Mouse (Mus musculus) sigmoid colon, adult 10 weeks (tissue): ENCODE results near the gene Gm20518. TPM values are rescaled to one million over a fixed set of nuclear protein-coding genes. Genes with fewer than 3 reads are reported as not detected.

Experiments
- polyA plus RNA-seq: library from polyadenylated mRNA; stranded (reverse); fragments of 350-450 nt; fragmentation: Illumina TruSeq; extraction: RNeasy Lipid Tissue Mini Kit (QIAGEN cat#74804); gene quantifications from one replicate; pipeline ENCODE4 v1.2.3, GENCODE M21; 2014; ENCODE audit warnings: low read depth, low replicate concordance

Gene Gm20518
- not detected for polyA plus RNA-seq

DNA sequence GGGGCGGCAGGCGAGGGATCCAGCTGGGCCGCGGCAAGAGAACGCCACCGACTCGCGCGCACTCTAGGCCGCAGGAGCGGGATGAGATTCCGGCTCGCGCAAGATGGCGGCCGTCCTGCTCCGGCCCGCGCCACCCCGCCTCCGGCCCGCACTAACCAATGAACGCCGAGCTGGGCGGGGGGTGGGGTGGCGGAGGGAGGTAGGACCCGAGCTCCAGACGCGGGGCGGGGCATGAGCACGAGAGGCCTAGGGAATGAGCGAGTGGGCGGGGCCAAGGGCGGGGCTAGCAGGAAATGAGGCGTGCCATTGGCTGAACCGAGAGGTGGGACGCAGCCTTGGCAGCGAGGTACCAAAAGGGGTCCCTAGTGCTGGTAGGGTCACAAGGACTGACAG is at the start of gene Gm20518:
TSS of gene Gm20518 (minus strand) at position 105 of the 393 bp plus-strand sequence.

GRCm38 (mm10) chr16:17928087-17928580 is 36.7 kb upstream of the Gm20518 start, which contains the start of gene Slc25a1:
Gene Slc25a1, minus strand, starts transcription at chr16:17928219.

GRCm38 (mm10) chr16:17914307-17915249 is 23.1 kb upstream of the Gm20518 start, which contains the start of gene Gsc2:
Gene Gsc2, minus strand, starts transcription at chr16:17915059.

DNA sequence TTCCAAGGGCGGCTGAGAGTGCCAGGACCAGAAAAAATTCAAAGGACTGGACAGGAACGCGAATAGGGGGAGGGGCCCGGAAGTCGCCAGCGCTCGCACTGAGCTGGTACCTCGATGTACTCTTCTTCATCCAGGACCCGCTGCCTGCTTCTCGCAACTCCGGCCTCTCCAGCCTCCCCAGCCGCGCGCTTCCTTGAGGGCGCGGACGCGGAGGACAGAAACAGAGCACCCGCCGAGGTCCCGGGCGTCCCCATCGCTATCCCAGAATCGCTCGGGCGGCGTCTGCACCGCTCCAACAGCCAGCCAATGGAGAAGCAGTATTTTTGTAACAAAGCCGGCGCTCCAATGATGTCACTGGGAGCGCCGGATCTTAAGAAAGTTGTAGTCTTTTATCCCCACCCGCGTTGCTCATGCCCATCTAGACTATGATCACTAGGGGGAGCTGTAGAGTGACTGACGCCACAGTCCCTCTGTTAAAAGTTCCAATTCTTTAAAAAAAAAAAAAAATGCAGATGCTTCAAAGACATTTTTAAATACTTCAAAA is 19.7 kb upstream of the Gm20518 start, which contains the start of gene Ess2:
TSS of gene Ess2 (minus strand) at position 297 of the 544 bp plus-strand sequence.

DNA sequence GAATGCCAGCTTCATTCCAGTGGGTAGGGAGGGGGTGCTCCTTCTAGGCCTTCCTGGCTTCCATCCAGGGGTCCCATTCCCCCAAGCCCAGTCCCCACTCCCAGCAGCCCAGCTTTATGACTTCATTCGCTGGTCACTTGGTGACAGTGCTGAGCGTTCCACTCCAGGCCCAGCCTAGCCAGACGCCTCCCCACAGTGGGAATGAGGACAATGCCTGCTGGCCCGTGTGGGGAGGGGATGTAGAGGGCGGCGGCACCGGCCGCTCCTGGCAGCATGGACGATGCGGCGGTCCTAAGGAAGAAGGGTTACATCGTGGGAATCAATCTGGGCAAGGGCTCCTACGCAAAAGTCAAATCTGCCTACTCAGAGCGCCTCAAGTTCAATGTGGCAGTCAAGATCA is 7.0 kb upstream of the Gm20518 start, which contains the start of the genes Dgcr2 and Tssk2:
TSS of gene Dgcr2 (minus strand) at position 101 of the 400 bp plus-strand sequence.
TSS of gene Tssk2 (plus strand) at position 176 of the 400 bp plus-strand sequence.

GRCm38 (mm10) chr16:17893923-17894322 is 2.5 kb upstream of the Gm20518 start, which contains the start of gene Tssk1:
Gene Tssk1, plus strand, starts transcription at chr16:17894223.

GRCm38 (mm10) chr16:17838051-17838450 is 53.4 kb downstream of the Gm20518 start, which contains the start of gene Car15:
Gene Car15, minus strand, starts transcription at chr16:17838364.

DNA sequence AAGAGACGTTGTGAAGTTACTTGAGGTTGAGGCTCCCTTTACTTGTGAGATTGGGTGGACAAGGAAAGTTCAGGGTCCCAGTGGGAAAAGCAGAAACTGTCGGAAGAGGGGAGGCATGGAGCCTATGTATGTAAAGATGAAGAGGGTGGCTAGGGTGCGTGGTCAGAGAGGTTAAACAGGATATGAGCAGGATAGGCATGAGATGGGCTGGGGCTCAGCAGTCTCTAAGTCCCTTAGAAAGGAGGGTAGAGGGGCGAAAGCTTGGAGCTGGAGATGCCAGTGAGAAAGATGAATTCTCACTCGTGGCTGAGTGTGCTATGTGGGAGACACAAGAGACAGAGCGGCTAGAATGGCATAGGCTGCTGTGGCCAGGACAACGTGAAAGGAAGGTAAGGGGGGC is 58.6 kb downstream of the Gm20518 start, which contains the start of gene B830017H08Rik:
TSS of gene B830017H08Rik (plus strand) at position 301 of the 400 bp plus-strand sequence.

DNA sequence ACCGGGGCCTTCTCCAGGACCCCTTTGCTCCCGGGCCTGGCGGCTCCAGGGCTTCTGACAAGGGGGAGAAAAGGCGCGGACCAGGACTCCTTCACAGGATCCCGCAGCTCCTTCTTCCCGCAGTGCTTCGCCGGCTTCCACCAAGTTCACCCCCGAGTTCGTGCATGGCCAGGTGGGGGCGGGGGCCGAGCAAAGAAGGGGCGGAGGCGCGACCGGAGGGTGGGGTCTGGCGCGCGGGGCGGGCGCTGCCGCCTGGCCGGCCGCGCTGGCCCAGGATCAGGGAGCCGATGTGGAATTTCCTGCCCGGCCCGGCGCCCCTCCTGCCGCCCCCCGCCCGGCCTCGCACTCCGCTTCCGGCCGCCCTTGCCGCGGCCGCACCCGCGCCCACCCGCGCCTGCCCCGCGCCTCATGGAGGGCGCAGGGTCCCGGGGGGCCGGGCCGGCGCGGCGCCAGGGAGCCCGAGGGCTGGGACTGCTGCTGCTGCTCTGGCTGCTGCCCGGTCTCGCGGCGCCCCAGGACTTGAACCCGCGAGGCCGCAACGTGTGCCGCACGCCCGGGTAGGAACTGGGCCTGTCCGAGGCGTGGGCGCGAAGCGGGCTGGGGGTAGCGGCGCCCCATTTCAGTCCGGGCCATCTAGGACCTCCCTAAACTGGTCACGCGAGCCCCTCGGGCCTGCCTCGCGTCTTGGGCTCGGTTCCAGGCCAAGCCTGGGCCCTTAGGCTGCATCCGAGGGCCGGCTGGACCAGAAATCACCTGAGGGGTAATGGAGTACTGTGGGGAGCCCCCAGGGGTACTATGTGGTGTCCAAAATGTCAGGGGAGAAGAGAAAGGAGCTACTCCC is 94.3 kb downstream of the Gm20518 start, which contains the start of gene Scarf2:
TSS of gene Scarf2 (plus strand) at position 312 of the 841 bp plus-strand sequence.

Other genes starting within 250 kb of the Gm20518 start
- 0.85 TPM for gene Ccdc74a, start 245.2 kb downstream of the Gm20518 start, polyA plus RNA-seq
- gene Med15, start 158.8 kb downstream of the Gm20518 start, polyA plus RNA-seq: 13.7 TPM
- gene Klhl22, start 132.1 kb downstream of the Gm20518 start, polyA plus RNA-seq: 10.7 TPM
- not detected for gene Scarf2, start 94.4 kb downstream of the Gm20518 start, polyA plus RNA-seq
- not detected for gene B830017H08Rik, start 58.5 kb downstream of the Gm20518 start, polyA plus RNA-seq
- gene Car15, start 53.3 kb downstream of the Gm20518 start, polyA plus RNA-seq: 1.1 TPM
- not detected for gene Tssk1, start 2.6 kb upstream of the Gm20518 start, polyA plus RNA-seq
- gene Dgcr2, start 6.9 kb upstream of the Gm20518 start, polyA plus RNA-seq: 9.9 TPM
- gene Tssk2, start 7.0 kb upstream of the Gm20518 start, polyA plus RNA-seq: not detected
- 3.5 TPM for gene Ess2, start 19.7 kb upstream of the Gm20518 start, polyA plus RNA-seq
- not detected for gene Gsc2, start 23.4 kb upstream of the Gm20518 start, polyA plus RNA-seq
- 14.8 TPM for gene Slc25a1, start 36.5 kb upstream of the Gm20518 start, polyA plus RNA-seq
- not detected for gene Vpreb2, start 88.8 kb upstream of the Gm20518 start, polyA plus RNA-seq
- gene Dgcr6, start 161.2 kb upstream of the Gm20518 start, polyA plus RNA-seq: 2.8 TPM
- 0.28 TPM for gene Prodh, start 198.5 kb upstream of the Gm20518 start, polyA plus RNA-seq
- gene Rtn4r, start 236.0 kb upstream of the Gm20518 start, polyA plus RNA-seq: not detected